Mouse (Mus musculus) kidney, adult 2 months (tissue): ENCODE measurements at regions not wholly inside any gene's neighbourhood (a gene's known extent, or its start where the extent isn't known, plus 50 kb on each side); places are given as distances from the start of the nearest gene placed in this dataset.

Source experiments
- CTCF ChIP-seq: fragments of 200-500 bp; conservative IDR thresholded peaks from 2 replicates; pipeline ENCODE4 v1.5.1; 2011; ENCODE audit warnings: low read depth, mild to moderate bottlenecking, control low read depth, low read length, moderate library complexity, mixed read lengths; ENCODE audit not compliant: insufficient read depth, insufficient read length
- POLR2A ChIP-seq: fragments of 200-500 bp; IDR thresholded peaks from one replicate; pipeline ENCODE4 v1.6.1; 2011; ENCODE audit warnings: low read depth, low read length, control low read depth

DNA sequence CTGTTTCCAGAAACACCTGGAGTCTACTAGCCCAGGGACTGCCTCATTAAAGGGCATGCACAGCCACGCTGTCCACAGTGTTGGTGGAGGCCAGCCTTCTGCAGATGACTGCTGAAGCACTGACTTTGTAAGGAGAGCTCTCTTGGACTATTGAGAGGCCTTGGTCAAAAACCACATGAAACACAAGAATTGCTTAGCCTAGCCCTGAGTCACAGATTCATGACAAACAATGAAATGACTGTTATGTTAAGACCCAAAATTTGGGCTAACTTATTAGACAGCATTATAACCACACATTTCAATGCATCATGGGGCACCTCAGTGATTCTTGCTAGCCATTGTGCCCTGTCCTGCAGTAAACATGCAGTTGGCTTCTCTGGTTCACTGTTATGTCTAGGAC, 202.1 kb upstream of the Klf4 start:
- no peak for TF ChIP-seq CTCF
- TF ChIP-seq POLR2A: no peak
